Mouse (Mus musculus): ENCODE results near the gene Cdh10. TPM values are rescaled to one million over a fixed set of nuclear protein-coding genes. Genes with fewer than 3 reads are reported as not detected.

The Cdh10 gene
- total RNA-seq (2021), result 10 to 100 TPM; 47.1 to 47.4 TPM
- long read RNA-seq, experiment 1, transcript Cdh10-202 (12 exons, 3,176 nt), result major isoform, 25 of 43 reads
- long read RNA-seq, experiment 1, partial matches to known transcripts, result 4 of 43 reads
- long read RNA-seq, experiment 1, other reads (novel, unspliced or antisense), result 10 of 43 reads
- long read RNA-seq, experiment 2, transcript Cdh10-202 (12 exons, 3,176 nt), result major isoform, 20 of 33 reads
- long read RNA-seq, experiment 2, partial matches to known transcripts, result 1 of 33 reads
- long read RNA-seq, experiment 2, other reads (novel, unspliced or antisense), result 8 of 33 reads

DNA sequence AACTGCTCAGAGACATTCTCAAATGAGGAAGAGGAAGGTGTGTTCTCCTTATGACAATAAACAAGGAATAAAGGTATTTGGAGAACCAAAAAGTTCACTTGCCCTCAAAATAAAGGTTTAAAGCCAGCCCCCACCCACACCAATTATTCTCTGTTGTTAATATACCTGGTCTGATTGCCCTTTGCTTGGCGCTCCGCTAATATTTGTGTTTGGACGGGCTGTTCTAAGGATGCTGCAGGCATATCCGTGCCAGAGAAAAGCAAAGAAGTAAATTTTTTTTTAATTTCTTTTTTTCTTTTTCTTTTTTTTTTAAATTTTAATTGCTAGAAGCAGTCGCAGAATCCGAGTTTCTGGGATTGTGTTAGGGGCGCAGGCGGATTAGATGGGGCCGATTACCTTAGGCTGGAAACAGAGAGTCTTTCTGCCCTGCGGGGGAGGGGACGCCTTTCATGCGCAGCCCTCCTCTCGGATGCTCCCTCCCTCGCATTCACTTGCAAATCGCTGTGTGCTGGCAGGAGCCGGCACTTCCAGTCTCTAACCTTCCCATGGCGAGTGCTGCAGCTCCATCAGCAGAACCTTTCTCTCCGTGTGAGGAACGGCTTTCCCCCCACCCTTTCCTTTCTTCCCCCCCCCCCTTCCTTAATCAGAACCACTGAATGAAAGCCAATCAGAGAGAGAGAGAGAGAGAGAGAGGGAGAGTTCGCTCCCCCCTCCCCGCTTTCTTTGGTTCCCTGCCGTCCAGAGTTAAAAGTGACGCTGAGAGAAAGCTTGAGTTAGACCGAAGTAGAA lies at the start of gene Cdh10:
Gene Cdh10 (plus strand): TSS at position 763 of the 789 bp plus-strand sequence.
- DNase-seq (ENCODE audit: low spot score in 2 of 2), result peak; percentile 69 to 85

DNA sequence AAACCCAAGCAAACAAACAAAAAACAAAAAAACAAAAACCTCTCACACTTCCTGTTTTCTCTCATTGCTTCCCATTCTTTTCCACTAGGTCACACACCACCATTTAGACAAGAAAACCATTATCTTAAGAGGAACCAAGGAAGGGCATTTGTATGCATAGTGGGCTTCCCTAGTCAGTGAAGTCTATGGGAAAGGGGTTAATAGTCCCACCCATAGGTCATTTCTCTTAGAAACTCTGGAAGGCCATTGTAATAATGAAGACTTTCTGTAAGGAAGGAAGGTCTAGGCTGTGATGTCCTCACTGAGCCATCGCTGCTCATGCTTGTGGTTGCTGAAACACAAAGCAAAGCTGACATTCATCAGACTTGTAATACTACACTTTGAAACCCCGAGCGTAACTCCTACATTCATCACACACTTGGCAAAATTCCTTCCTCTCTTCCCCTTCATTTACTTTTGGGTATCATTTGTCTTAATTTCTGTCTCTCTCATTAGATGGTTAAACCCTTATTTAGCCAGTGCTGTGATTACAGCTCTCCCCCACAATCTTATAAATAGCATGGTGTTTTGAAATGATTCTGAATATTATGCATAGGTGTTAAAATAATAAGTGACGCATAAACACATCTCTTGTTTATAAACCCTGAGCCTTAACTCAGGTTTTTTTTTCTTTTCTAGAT lies 9.5 kb upstream of the Cdh10 start:
- DNase-seq (ENCODE audit: low spot score in 2 of 2), result no peak

DNA sequence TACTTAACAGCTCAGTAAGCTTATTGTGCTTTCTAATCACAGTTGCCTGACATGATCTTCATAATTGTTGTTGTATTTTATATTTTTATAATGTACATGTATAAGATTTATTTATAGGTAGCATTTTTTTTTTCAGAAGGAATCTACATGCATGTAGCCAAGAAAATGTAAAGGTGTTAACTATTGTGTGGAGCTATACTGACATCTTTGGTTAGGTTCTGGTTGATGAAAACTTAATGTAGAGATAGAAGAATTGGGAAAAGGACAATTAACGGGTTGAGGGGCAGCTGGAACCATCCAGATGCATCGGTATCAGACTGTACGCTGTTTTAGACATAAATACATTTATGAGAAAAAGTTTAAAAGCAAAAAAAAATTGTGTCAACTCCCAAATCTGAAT lies 1.0 kb upstream of the Cdh10 start:
- no peak for DNase-seq (ENCODE audit: low spot score in 2 of 2)

DNA sequence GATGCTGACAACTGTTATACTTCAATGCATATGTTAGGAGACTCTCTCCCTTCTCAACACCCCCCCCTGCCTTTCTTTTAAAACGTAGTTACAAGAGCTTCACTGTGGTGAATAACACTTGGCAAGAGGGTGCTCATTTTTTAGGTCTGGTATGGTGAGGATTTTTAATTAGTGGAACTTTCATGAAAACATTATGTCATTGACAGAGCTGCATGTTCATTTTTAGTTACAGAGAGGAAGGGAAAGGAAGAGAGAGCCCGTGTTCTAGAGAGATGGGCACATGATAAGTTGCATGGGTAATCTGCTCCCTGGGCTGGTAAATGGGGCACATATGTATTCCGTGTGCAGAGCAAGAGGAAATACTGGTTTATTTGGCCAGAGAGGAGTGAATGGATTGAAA lies 1.5 kb downstream of the Cdh10 start:
- peak; percentile 31 to 64 for DNase-seq (ENCODE audit: low spot score in 2 of 2)

DNA sequence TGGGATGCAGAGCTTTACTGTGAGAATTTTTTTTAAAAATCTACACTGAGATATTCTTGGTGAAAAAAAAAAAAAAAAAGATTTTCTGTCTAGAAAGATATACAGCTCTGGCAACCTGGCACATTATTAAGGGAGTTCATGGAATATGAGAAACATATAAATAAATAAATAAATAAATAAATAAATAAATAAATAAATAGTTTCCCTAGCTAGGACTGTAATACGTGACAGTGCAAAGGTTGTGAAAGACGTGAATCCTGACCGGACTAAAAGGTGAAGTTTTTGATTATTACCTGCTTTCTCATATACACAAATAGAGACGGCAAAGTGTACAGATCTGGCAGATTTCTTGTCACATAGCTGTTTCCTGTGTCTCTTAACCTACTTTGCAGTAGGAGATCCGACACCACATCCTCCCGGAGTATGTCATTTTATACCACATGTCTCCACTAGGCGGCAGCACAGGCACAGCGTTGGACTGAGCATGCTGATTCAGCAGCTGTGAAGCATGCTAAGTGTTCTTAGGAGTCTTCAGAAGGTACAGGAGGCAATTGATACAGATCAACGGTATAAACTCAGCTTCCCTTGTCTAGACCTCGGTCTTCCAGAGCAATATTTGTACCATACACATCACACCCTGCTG lies 2.5 kb downstream of the Cdh10 start:
- DNase-seq (ENCODE audit: low spot score in 2 of 2), result peak; percentile 95 to 97

DNA sequence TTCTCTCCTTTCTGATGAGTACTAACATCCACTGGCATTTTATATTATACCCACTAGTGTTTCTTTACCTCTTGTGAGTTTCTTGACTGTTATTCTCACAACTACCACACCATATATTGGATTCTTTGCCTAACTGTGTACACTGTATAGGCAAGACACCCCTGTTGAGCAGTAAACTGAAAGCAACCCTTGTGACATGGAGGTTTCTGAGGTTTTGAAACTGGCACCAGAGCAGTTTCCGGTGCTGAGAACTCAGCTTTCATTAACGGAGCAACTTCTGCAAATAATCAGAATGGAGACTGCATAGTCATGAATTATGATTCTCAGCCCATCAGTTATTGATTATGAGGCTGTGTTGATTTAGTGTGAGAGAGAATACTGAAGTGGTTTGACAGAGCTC lies 4.7 kb downstream of the Cdh10 start:
- no peak for DNase-seq (ENCODE audit: low spot score in 2 of 2)

DNA sequence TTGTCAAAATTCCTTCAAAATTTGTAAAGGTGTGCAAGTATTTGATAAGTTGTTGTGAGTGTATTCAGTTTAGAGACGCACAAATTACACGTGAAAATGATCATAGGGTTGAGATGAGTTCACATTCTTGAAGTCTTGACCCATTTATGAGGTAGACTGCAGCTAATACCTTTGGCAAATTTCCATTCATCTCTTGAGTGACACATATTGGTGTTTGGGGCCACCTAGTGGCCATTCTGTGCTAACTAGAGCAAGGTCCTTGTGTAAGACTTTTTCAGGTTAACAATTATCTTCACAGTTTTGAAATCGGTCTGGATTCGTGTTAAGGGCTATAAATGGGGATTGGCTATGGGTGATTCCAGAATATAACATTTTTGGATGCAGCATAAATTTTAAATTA lies 13.5 kb downstream of the Cdh10 start:
- peak in 1 of 2 experiments; percentile 69 for DNase-seq (ENCODE audit: low spot score in 2 of 2)

DNA sequence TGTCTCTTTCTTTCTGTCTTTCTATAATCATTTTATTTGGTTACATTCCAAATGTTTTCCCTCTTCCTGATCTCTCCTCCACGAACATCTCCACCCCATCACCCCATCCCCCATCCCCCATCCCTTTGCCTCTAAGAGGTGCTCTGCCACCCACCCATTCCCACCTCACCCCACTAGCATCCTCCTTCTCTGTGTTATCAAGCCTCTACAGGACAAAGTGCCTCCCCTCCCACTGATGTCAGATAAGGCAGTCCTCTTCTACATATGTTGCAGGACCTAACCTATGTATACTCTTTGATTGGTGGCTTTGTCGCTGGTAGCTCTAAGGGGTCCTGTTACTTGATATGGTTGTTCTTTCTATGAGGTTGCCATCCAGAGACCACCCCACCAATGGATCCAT lies 23.0 kb downstream of the Cdh10 start:
- no peak for DNase-seq (ENCODE audit: low spot score in 2 of 2)

DNA sequence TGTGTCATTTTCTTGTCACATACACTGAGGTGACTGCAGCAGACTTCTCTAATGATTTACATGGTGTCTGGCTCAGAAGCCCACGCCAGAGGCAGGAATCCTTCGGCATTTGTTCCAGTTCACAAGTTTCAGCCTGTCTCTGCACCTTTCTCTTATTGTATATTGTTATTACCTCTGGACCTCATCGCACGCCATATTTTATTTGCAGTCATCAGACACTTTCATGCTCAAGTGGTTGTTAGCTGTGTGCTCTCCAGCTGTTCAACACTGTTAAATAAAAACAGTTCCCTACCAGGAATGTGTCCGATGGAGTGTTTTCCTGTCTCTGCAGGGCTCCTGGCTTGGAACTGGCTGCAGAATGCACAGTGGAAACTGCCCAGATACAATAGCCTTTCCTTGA lies 26.1 kb downstream of the Cdh10 start:
- DNase-seq (ENCODE audit: low spot score in 2 of 2), result no peak

DNA sequence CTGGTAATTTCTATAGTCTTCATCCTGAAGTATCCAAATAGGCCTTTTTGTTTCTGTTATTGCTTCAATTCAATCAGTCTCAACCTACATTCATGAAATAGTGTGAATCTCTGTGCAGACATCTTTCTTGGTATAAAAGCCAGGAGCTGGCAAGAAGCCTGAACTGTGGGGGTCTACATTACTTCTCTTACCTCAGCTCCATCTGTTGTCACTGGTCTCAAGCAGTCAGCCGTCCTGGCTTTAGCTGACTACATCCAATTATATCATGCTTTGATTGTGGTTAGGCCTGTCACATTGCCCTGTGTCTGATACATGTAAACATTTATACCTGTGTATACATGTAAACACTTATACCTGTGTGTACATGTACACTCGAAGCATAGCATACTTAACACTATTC lies 31.8 kb downstream of the Cdh10 start:
- DNase-seq (ENCODE audit: low spot score in 2 of 2), result no peak

DNA sequence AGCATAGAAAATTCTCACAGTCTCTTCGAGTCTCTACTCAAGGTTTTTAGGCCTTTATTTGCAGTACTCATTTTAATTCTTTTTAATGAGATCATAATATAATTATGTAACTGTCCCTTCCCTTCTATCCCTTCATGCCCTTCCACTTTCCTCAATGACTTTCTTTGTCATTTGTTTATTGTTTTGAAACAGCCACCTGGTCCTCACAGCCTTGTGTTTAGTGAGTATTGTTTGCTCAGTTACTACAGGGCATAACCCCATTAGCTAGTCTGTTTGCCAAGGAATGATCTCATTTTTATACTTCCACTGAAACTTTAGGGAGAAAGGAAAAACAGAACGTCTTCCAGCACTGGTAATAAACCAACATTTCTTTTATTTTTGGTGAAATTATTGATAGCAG lies 39.4 kb downstream of the Cdh10 start:
- DNase-seq (ENCODE audit: low spot score in 2 of 2), result no peak

DNA sequence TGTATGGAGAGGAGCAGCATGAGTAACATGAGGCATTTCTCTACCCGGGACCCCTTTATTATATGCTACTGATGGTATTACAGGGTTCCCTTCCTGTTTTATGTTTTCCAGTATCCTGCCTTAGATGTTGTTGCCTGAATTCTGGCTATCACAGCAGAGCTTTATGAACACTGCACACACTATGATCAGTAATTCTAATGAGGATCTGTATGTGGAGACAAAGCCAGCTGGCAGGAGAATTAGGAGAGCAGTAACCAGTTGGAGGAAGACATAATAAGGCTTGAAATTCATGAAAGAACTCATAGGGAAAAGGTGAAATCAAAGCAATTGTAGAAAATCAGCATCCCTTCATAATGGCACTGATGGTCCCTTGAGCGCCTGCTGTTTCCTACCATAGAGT lies 51.1 kb downstream of the Cdh10 start:
- peak in 1 of 2 experiments; percentile 23 for DNase-seq (ENCODE audit: low spot score in 2 of 2)

DNA sequence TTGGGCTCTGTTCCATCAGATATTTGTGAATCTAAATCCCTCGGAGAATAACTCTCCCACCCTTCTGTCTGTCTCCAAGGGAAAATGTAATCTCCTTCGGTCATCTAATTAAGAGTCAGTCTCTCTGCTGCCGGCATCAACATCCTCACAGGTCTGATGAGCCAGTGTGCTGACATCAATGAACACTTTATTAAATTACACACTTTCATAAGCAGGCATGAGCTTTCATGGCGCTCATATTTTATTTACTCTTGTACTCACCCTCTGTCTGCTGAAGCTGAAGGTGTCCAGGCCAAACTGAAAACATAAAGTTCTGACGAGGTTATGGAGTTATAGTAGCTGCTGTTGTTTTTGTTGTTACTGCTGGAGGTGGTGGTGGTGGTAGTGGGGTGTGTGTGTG lies 62.7 kb downstream of the Cdh10 start:
- DNase-seq (ENCODE audit: low spot score in 2 of 2), result no peak

DNA sequence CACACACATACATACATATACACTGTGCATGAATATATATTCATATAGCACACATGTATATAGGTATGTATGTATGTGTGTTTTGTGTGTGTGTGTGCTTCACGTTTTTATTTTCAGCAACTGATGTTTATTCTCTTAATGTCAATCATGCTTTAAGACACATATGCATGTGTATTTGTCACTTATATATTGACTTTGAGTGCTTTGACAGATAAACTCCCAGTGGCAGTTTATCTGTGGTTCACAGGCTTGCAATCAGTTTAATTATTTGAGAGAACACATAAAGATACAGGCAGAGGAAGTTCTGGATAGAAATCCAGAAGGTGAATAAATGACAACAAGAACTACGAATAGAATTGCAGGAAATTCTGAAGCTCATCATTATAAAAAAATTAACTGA lies 67.9 kb downstream of the Cdh10 start:
- DNase-seq (ENCODE audit: low spot score in 2 of 2), result no peak

DNA sequence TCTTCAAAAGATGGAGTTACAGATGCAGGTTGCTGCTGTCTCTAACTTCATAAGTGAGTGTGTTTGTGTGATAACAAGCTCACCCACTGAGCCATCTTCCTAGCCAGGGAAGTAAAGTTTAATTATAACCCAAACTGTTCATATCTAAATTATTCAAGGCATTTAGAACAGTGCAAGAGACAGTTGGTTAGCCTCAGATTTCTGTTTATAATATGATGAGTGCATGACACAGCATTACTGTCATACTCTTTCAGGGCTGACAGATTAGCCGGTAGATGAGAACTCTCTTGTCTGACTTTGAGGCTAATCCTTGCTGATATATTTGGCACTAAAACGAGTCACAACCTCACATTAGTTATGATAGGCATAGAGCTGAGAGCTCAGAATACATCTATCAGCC lies 70.2 kb downstream of the Cdh10 start:
- DNase-seq (ENCODE audit: low spot score in 2 of 2), result no peak

DNA sequence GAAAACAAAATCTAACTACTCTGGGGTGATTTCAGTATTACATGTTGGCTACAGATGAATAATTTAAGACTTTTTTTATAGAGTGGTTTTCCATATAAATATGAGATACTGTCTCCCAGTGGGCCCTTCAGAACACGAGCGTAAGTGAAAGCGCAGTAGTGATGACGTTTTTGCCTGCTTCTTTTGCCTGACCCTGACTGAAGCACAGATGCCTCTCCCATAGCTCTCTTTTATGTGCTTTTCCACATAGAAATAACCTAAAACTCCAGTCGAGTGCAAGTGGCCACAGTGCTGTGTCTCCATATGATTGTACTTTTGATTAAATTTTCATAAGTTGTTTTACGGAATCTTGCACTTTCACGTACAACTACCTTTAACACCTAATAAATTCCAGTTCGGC lies 71.6 kb downstream of the Cdh10 start:
- no peak for DNase-seq (ENCODE audit: low spot score in 2 of 2)

DNA sequence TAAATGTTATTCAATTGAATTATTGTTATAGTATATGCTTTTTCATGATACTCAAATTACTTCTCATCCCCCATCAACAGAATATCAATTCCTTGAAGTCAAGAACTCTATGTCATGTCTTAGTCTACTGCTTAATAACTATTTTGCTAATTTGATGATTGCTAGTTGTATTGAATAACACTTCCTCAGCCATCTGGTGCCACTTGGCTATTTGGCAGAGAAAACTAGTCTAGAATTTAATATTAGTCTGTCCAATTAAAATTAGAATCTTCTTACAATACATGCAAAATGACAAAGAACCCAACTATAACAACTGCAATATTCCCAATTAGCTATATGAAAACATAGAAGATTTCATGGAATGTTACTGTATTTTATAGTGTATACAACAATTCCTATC lies 82.0 kb downstream of the Cdh10 start:
- peak in 1 of 2 experiments; percentile 69 for DNase-seq (ENCODE audit: low spot score in 2 of 2)

DNA sequence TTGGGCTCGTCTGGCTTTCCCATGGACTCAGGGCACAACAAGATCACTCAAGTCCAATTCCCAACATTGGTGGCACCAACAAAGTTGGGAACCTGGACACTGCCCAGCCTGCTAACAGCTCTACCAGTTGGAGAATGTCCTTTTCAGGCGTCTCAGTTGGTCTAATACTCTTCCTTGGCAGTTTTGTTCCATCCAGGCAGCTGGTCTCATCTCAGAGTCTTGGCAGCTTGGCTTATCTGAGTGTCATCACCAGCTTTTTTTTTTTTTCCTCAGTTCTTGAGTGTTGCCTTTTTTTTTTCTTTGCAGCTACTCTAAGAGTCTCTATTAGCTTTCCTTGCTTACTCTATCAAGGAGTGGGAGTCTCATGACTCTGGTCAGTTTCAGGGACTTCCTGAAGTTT lies 85.4 kb downstream of the Cdh10 start:
- DNase-seq (ENCODE audit: low spot score in 2 of 2), result no peak

DNA sequence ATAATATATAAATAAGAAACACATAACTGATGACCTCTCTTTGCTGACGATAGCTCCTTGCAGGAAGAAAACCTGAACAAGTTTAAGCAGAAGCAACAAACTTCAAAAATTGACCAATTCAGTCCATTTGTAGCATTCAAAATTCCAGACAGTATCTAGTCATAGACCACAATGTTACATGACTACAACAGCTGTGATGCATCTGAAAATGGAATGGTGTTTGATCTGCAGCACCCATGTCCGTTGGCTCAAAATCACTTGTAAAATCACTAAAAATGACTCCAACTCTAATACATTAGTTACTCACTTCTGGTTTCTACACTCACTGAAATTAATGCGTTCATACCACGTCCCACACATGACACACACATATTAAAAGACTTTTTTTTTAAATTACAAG lies 91.9 kb downstream of the Cdh10 start:
- DNase-seq (ENCODE audit: low spot score in 2 of 2), result no peak

DNA sequence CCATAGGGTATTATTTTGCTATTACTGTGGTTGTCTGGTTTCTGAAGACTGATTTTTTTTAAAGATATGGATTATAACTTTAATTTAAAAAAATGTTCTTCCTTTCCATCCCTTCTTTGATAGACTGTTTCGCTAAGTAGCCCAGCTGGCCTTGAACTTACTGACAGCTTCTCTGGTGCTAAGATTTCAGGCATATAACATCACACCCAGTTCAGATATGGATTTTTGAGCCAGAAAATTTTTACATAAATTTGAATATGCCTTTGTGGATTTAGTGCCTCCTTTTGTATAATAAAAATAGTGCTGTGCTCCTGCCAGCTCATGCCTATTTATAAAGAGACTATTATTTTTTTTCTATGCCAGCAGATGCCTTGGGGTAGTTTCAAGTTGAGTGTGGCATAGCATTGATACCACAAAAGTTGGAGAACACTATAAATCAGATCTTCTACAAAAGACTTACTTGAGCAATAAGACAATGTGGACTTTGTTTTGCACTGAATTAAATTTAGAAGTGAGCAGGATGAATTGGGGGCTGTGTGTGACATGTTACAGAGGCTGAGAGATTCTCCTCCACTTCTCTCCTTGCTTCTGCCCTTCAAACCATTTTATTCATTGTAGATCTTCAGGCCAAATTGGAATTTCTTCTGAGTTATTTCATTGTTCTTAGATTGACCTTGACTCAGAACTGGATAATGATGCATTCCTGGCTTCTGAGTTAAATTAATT lies 106.8 kb downstream of the Cdh10 start:
- DNase-seq (ENCODE audit: low spot score in 2 of 2), result peak in 1 of 2 experiments; percentile 43

DNA sequence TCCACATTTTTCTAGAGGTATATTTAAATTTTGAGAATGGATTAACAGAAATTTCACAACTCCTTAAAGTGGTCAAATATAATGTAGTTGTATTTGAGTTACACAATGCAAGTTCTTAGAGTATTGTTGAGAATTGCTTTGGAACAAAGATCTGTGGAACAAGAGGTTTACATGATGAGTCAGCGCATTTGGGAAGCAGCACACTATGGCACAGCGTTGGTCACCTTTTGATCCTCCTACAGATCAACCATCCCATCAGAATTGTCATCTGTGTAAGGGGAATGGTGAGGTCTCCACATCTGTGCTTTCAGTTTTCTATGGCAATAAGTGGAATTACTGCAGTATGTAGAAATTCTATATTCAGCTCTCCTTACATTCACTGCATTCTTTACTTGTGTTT lies 108.2 kb downstream of the Cdh10 start:
- no peak for DNase-seq (ENCODE audit: low spot score in 2 of 2)

All from layer of hippocampus, postnatal 14 days (tissue).